Mouse (Mus musculus) intestine, embryonic 15.5 days (tissue): ENCODE data around the gene Jarid2. TPM values are rescaled to one million over a fixed set of nuclear protein-coding genes. Genes with fewer than 3 reads are reported as not detected.

Experiments
- ATAC-seq: fragments of 200-750 bp; cut with Nextera tagmentation; 2 replicates; pipeline ENCODE4 v1.8.0; 2017; ENCODE audit warnings: moderate TSS enrichment, moderate library complexity
- H3K27ac ChIP-seq: fragments of 300-500 bp; sonication (generic); 2 replicates; pipeline ENCODE4 v1.5.1; 2015; ENCODE audit warnings: mild to moderate bottlenecking, inconsistent platforms
- H3K27me3 ChIP-seq: fragments of 300-500 bp; sonication (generic); replicated peaks from 2 replicates; pipeline ENCODE4 v1.6.1; 2015; ENCODE audit warnings: inconsistent platforms
- H3K36me3 ChIP-seq: fragments of 300-500 bp; sonication (generic); 2 replicates; pipeline ENCODE4 v1.6.1; 2015; ENCODE audit warnings: inconsistent platforms
- H3K4me1 ChIP-seq: fragments of 300-500 bp; sonication (generic); replicated peaks from 2 replicates; pipeline ENCODE4 v1.6.1; 2015; ENCODE audit warnings: inconsistent platforms
- H3K4me2 ChIP-seq: fragments of 300-500 bp; sonication (generic); replicated peaks from 2 replicates; pipeline ENCODE4 v1.6.1; 2015; ENCODE audit warnings: mild to moderate bottlenecking, inconsistent platforms
- H3K4me3 ChIP-seq: fragments of 300-500 bp; sonication (generic); replicated peaks from 2 replicates; pipeline ENCODE4 v1.5.1; 2015; ENCODE audit warnings: inconsistent platforms
- H3K9ac ChIP-seq: fragments of 300-500 bp; sonication (generic); 2 replicates; pipeline ENCODE4 v1.6.1; 2015; ENCODE audit warnings: inconsistent platforms
- H3K9me3 ChIP-seq: fragments of 300-500 bp; sonication (generic); 2 replicates; pipeline ENCODE4 v1.6.1; 2016; ENCODE audit warnings: inconsistent platforms
- WGBS: fragments of 180-500 bp; shearing (Covaris S2); methylation state at CpG from one replicate; pipeline ENCODE4 v1.1.7; 2015; 5-methylcytosine and 5-hydroxymethylcytosine counted together
- polyA plus RNA-seq: library from polyadenylated mRNA; unstranded; fragments of >200 nt; fragmentation: Nextera tagmentation; extraction: Ambion mirVana; gene quantifications from 2 replicates; pipeline ENCODE4 v1.2.1, GENCODE M21; 2015

The Jarid2 gene
- 23.1 and 24.8 TPM in 2 replicates for polyA plus RNA-seq

DNA sequence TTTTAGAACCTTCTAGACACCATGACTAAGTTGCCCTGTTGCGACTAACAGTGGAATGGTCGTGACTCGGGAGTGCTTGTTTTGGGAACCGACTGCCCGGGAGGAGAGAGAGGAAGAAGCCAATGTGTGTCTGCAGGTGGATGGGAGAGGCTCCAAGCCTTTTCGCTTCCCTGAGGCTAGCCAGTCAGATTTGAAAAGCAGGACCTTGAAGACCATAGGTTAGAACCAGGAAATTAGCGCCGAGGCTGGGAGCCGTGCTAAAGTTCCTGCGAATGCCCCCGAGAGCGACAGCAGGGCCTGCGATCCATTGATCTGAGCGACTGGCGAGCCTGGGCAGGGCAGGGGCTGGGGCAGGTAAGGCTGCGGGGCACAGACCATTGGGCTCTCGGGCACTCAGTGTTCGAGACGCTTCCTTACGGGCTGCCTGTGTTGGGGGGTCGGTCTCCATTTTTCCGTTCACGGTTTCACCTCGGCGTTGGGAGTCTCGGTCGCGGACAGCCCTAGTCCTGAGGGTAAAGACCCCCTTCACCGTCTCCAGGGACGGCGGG lies at the start of gene Jarid2:
Gene Jarid2 (plus strand): TSS at position 51 of the 548 bp plus-strand sequence.
- H3K4me2 ChIP-seq, result peak within 1 kb of the TSS; percentile 90
- peaks cover 4% of the 10 kb centered on the region for H3K4me1 ChIP-seq
- no peaks in the 10 kb centered on the region for H3K27me3 ChIP-seq
- 3% methylated on average over 31 of the region's 31 CpGs for WGBS
- ATAC-seq, result 0 out of 2 replicates have a peak, but pooled peaks have one; percentile 1
- H3K9ac ChIP-seq, result peak within 1 kb of the TSS; percentile 85
- H3K27ac ChIP-seq, result peak within 1 kb of the TSS; percentile 86
- H3K9me3 ChIP-seq, result no peaks in the 10 kb centered on the region
- H3K4me3 ChIP-seq, result peak within 1 kb of the TSS; percentile 79
- H3K36me3 ChIP-seq, result no peaks in the 10 kb centered on the region

DNA sequence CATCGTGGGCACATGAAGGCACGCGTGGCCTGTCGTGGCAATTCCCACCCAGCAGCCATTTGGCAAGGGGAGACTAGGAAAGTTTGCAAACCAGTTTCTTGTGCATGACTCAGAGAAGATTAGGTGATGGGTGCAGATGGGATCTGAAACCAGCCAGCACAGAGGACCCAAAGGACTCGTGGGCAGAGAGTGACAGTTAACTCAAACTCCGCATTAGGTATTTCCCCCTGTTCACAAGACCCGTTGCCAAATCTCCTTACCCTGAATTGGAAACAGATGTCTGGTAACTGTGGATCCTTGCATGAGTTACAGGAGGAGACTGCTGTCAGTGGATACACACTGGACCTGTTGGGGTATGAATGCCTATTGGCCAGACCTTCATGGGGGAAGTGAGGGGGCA lies 48.2 kb upstream of the Jarid2 start:
- 68% methylated on average over 7 of the region's 7 CpGs for whole genome bisulfite sequencing
- Histone ChIP-seq H3K4me1 (no peaks in the 10 kb centered on the region), H3K9ac (no peak overlapping the region), H3K9me3 (no peaks in the 10 kb centered on the region), H3K36me3 (no peaks in the 10 kb centered on the region), H3K27ac (no peak overlapping the region), H3K4me3 (no peak overlapping the region), H3K27me3 (no peaks in the 10 kb centered on the region), H3K4me2 (no peak overlapping the region)
- no peak for ATAC-seq

DNA sequence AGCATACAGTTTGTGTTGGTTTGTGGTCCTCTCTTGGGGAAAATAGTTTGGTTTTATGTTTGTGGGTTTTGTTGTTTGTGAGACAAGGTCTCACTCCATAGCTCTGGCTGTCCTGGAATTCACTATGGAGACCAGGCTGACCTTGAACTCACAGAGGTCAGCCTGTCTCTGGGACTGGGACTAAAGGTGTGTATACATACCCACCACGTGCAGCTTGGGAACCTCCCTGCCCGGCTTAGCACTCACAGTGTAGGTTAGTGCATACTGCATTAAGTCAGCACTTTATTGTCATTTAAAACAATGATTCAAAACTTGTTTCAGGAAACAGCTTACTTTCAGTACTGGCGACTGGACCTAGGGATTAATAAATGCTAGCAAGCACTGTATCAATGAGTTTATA lies 41.1 kb upstream of the Jarid2 start:
- no peak for ATAC-seq
- H3K4me2 ChIP-seq, result no peak overlapping the region
- no peaks in the 10 kb centered on the region for H3K36me3 ChIP-seq
- H3K4me3 ChIP-seq, result no peak overlapping the region
- H3K4me1 ChIP-seq, result no peaks in the 10 kb centered on the region
- H3K9ac ChIP-seq, result no peak overlapping the region
- no peak overlapping the region for H3K27ac ChIP-seq
- H3K9me3 ChIP-seq, result no peaks in the 10 kb centered on the region
- H3K27me3 ChIP-seq, result no peaks in the 10 kb centered on the region
- 58% methylated on average over 3 of the region's 3 CpGs for WGBS

DNA sequence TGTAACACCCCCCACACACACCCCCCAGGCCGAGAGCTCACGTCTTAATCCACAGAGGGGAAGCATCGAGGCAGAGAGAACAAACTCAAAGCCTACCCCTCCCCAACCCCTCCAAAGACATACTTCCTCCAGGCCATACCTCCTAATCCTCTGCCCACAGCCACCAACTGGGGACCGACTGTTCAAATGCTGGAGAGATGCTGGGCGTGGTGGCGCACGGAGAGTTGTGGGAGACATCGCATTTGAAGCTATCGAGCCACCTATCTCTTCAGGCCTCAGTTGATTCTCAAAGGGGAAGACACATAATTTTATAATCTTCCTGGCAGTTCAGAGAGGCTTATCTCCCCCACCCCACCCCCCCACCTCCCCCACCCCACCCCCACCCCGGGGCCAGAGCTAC lies 31.6 kb upstream of the Jarid2 start:
- ATAC-seq, result no peak
- no peak overlapping the region for H3K4me2 ChIP-seq
- H3K36me3 ChIP-seq, result no peaks in the 10 kb centered on the region
- H3K9me3 ChIP-seq, result no peaks in the 10 kb centered on the region
- H3K4me3 ChIP-seq, result no peak overlapping the region
- no peaks in the 10 kb centered on the region; the same call in 1 of the 2 replicates for H3K4me1 ChIP-seq
- no peak overlapping the region for H3K27ac ChIP-seq
- WGBS, result 86% methylated on average over 10 of the region's 10 CpGs
- H3K27me3 ChIP-seq, result no peaks in the 10 kb centered on the region
- no peak overlapping the region for H3K9ac ChIP-seq

DNA sequence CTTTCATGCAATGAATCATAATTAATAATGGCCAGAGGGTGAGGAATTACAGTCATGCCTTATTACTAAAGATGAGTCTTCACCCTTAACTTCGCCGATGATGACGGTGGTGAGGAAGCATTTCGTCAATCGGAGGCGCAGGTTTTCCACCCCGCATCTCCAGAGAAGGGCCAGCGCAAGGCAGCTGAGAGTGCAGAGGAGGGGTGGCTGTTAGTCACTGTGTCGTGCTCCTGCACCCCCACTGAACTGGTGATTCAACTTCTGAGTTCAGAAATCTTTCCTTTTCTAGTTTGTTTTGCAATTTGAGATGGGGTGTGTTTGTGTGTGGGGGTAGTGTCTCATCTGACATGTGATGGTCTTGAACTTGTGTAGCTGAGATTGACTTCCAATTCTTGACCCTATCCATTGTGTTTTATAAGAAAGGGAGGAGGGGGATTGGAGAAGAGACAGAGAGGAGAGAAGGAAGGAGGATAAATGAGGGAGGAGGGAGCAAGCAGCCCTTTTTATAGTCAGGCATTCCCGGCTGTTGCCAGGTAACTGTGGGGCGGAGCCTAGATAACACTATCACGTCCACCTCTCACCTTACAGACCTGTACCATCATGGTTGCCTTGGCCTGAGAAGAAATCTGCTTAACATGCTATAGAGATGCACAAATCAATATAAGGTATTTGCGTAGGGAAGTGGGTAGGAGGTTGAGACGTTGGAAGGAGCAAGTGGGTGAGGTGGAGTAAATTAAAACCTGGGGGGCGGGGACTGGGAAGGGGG lies 25.1 kb upstream of the Jarid2 start:
- H3K4me2 ChIP-seq, result no peak overlapping the region
- H3K27ac ChIP-seq, result no peak overlapping the region
- WGBS, result 81% methylated on average over 15 of the region's 15 CpGs
- H3K27me3 ChIP-seq, result no peaks in the 10 kb centered on the region
- H3K4me3 ChIP-seq, result no peak overlapping the region
- no peaks in the 10 kb centered on the region; the same call in 1 of the 2 replicates for H3K4me1 ChIP-seq
- H3K9me3 ChIP-seq, result no peaks in the 10 kb centered on the region
- H3K36me3 ChIP-seq, result no peaks in the 10 kb centered on the region
- H3K9ac ChIP-seq, result no peak overlapping the region
- ATAC-seq, result peak; percentile 70

DNA sequence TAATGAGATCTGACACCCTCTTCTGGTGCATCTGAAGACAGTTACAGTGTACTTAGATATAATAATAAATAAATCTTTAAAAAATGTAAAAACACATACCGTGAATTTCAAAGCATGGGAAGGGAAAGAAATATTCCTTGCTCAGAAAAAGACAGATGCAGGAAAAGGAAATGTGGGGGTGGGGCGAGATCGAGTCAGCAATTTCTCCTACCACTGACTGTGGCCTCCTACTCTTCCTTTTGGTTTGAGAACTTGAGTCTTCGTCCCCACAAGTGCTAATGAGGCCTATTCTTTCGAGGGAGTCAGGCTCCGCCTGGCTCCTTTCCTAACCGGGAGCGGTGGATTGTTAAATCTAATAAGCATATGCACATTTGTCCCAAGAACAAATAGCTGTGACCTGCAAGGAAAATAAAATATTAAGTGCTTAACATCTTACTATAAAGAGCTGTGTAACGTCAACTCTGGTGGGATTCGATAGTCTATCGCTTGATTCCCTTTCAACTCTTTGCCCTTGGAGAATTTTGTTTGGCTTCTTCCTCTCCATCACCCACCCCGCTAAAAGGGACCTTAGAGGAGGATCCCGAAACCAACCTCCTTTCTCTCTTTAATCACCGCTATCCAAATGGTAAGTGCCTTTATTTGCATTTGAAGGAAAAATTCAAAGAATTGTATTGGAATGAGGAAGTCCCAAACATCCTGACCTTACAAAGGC lies 24.1 kb upstream of the Jarid2 start:
- Histone ChIP-seq H3K4me1 (no peaks in the 10 kb centered on the region; the same call in 1 of the 2 replicates), H3K9ac (no peak overlapping the region), H3K27me3 (no peaks in the 10 kb centered on the region), H3K9me3 (no peaks in the 10 kb centered on the region), H3K4me2 (no peak overlapping the region), H3K4me3 (no peak overlapping the region), H3K36me3 (no peaks in the 10 kb centered on the region), H3K27ac (no peak overlapping the region)
- no peak for ATAC-seq
- WGBS, result 55% methylated on average over 14 of the region's 14 CpGs

DNA sequence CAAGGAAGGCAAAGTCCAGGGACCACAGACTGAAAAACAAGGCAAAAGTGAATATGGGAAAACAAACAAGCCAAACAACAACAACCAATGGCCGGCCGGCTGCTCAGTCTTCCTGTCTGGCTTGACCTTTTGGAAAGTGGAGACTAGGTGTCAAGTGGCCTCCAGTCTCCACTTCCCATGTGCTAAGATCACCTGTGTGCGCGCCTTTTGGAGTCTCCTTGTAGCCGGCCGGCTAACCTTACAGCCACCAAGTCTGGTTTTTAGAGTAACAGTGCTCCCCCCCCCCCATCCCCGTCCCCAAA lies 23.6 kb upstream of the Jarid2 start:
- Histone ChIP-seq H3K4me1 (no peaks in the 10 kb centered on the region; the same call in 1 of the 2 replicates), H3K27me3 (no peaks in the 10 kb centered on the region), H3K27ac (no peak overlapping the region), H3K4me3 (no peak overlapping the region), H3K4me2 (no peak overlapping the region), H3K9me3 (no peaks in the 10 kb centered on the region), H3K36me3 (no peaks in the 10 kb centered on the region), H3K9ac (no peak overlapping the region)
- WGBS, result 79% methylated on average over 7 of the region's 7 CpGs
- ATAC-seq, result no peak

DNA sequence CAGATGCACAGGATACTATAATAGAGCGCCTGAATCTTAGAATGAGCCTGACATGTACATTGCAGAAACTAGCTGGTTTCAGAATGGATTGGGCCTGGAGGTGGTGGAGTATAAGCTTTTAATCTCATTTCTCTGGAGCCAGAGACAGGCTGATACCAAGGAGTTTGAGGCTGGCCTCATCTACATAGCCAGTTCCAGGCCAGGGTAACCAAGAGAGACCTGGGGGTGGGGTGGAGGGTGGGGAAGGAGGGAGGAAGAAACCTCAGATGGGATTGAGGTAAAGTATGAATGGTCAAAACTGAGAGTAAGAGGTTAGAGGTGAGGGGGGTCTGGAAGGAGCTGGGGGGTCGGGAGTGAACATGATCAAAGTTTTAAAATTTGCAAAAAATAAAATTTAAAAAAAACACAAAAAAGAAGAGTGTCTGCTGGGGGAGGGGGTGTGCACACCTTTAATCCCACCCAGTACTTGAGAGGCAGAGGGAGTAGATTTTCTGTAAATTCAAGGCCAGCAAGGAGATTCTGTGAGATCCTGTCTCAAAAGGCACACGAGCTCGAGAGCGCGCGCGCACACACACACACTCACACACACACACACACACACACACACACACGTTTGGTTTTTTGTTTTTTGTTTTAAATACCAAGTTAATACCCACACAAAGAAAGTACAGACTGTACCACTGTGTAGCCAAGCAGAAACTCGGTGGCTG lies 22.9 kb upstream of the Jarid2 start:
- H3K9ac ChIP-seq, result no peak overlapping the region
- H3K4me1 ChIP-seq, result no peaks in the 10 kb centered on the region; the same call in 1 of the 2 replicates
- no peak for ATAC-seq
- H3K27ac ChIP-seq, result no peak overlapping the region
- 80% methylated on average over 10 of the region's 10 CpGs for WGBS
- no peaks in the 10 kb centered on the region for H3K9me3 ChIP-seq
- H3K36me3 ChIP-seq, result no peaks in the 10 kb centered on the region
- H3K27me3 ChIP-seq, result no peaks in the 10 kb centered on the region
- H3K4me2 ChIP-seq, result no peak overlapping the region
- H3K4me3 ChIP-seq, result no peak overlapping the region

DNA sequence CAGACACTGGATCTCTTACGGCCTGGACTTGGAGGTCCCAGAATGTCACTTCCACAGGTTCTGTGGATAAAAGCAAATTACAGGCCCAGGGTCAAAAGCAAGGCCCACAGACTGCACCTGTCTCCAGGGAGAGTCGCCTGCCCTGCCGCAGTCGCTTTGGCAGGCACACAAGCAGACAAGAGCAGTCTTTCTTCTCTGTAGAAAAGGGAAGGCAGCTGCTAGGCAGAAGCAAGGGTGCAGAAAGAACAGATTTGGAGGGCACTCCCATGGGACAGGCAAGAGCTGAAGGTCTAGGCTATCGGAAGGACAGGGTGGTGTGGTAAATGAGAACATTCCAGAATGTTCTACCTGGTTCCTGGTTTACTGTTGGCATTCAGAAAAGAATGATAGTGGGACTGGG lies 22.1 kb upstream of the Jarid2 start:
- no peaks in the 10 kb centered on the region for H3K4me1 ChIP-seq
- H3K9me3 ChIP-seq, result no peaks in the 10 kb centered on the region
- H3K36me3 ChIP-seq, result no peaks in the 10 kb centered on the region
- 80% methylated on average over 5 of the region's 5 CpGs for WGBS
- H3K4me2 ChIP-seq, result no peak overlapping the region
- H3K27me3 ChIP-seq, result no peaks in the 10 kb centered on the region
- ATAC-seq, result no peak
- H3K27ac ChIP-seq, result no peak overlapping the region
- H3K9ac ChIP-seq, result no peak overlapping the region
- H3K4me3 ChIP-seq, result no peak overlapping the region

DNA sequence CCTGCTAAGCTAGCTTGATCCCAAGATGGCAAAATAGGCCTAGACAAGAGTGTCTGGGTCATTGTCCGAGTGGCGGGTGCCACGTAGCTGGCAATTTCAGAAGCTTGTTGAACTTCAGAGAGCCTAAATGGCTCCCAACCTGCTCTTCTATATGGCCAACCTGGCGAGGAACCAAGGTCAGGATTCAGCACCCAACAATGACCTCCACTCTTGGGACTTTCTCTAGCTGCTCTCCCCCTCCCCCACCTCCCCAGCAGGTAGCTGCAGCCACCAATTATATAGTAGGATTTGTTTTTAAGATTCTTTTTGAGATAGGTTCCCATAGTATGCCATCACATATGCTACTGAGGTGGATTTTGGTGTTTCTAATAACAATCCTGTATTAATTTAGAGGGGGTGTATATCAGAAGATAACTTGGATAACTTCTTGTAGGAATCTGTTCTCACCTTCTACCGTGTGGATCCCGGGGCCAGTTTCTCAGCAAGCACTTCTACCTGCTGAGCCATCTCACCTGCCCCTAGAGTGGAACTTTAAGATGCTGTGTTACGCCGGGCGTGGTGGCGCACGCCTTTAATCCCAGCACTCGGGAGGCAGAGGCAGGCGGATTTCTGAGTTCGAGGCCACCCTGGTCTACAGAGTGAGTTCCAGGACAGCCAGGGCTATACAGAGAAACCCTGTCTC lies 20.8 kb upstream of the Jarid2 start:
- ATAC-seq, result no peak
- Histone ChIP-seq H3K27ac (no peak overlapping the region), H3K4me1 (no peaks in the 10 kb centered on the region), H3K36me3 (no peaks in the 10 kb centered on the region), H3K27me3 (no peaks in the 10 kb centered on the region), H3K4me3 (no peak overlapping the region), H3K9me3 (no peaks in the 10 kb centered on the region), H3K9ac (no peak overlapping the region), H3K4me2 (no peak overlapping the region)
- WGBS, result 93% methylated on average over 14 of the region's 14 CpGs

DNA sequence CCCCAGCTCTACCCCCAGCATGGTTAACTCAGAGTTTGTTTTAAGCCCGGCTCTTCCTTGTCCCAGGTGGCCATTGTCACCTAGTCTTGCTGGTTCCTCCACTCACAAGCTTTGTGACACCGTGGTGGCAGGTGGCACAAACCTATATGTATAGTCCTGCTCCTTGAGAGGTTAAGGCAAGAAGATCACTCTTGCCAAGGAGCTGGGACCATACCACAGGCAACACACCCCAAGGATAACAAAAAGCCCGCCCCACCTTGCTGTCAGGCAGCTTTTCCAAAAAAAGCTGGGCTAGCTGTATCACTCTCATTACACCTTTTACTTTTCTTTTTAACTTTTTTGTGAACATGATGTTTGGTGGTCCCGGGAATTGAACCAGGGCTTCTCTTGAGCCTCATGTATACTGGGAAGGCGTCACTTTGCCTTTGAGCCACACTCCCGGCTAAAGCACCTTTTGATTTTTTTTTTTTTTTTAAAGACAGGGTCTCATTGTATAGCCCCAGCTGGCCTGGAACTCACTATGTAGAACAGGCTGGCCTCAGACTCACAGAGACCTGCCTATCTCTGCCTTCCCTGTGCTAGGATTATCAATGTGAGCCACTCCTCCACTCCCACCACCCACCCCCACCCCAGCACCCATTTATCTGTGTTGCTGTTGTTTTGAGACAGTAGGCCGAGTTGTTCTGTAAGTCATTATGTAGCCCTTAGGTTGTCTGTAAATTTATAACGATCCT lies 19.4 kb upstream of the Jarid2 start:
- H3K36me3 ChIP-seq, result no peaks in the 10 kb centered on the region
- no peak for ATAC-seq
- no peaks in the 10 kb centered on the region for H3K27me3 ChIP-seq
- H3K27ac ChIP-seq, result no peak overlapping the region
- H3K4me2 ChIP-seq, result no peak overlapping the region
- H3K9ac ChIP-seq, result no peak overlapping the region
- H3K9me3 ChIP-seq, result no peaks in the 10 kb centered on the region
- 78% methylated on average over 8 of the region's 8 CpGs for WGBS
- no peaks in the 10 kb centered on the region for H3K4me1 ChIP-seq
- no peak overlapping the region for H3K4me3 ChIP-seq
